Mouse (Mus musculus): ENCODE measurements around the gene Ccdc88b. TPM values are rescaled to one million over a fixed set of nuclear protein-coding genes. Genes with fewer than 3 reads are reported as not detected.
A peak's percentile ranks its signal among the peaks of the same experiment; 100 is the strongest.

The Ccdc88b gene
- polyA plus RNA-seq, 1 experiment = 1.1 TPM

- H3K9ac ChIP-seq (ENCODE audit: low read depth, poor library complexity, severe bottlenecking) = peak within 1 kb of the TSS; percentile 71
- H3K4me1 ChIP-seq (ENCODE audit: control insufficient read depth, insufficient read depth, low read length) = peaks cover 4% of the 10 kb centered on the region
- H3K36me3 ChIP-seq (ENCODE audit: control insufficient read depth, insufficient read depth, low read length, poor library complexity, severe bottlenecking) = no peaks in the 10 kb centered on the region
- H3K27me3 ChIP-seq (ENCODE audit: control insufficient read depth, insufficient read depth, low read length, poor library complexity, severe bottlenecking) = no peaks in the 10 kb centered on the region
- TF ChIP-seq EP300 (IDR thresholded peaks at IDR 0.05; ENCODE audit: insufficient read depth, low read depth, low read length) (no peak), POLR2A (IDR thresholded peaks at IDR 0.05; ENCODE audit: insufficient read depth, low read length) (no peak)
- no peaks in the 10 kb centered on the region for H3K9me3 ChIP-seq (replicated peaks; ENCODE audit: control insufficient read depth, insufficient read depth, low read length, poor library complexity, severe bottlenecking)
- peak within 1 kb of the TSS; percentile 93 for H3K4me3 ChIP-seq (ENCODE audit: low read depth, low read length)
- H3K27ac ChIP-seq (ENCODE audit: insufficient read depth, low read length) = no peak within 1 kb of the TSS
These were observed 17.3 kb downstream of the Ccdc88b start, which contains the start of gene Rps6ka4 for GRCm38 (mm10) chr19:6840475-6841291. Gene Rps6ka4 (minus strand): TSS chr19:6840636.

- Histone ChIP-seq H3K36me3 (ENCODE audit: control insufficient read depth, insufficient read depth, low read length, poor library complexity, severe bottlenecking) (no peaks in the 10 kb centered on the region), H3K27ac (ENCODE audit: insufficient read depth, low read length) (no peak overlapping the region), H3K9me3 (replicated peaks; ENCODE audit: control insufficient read depth, insufficient read depth, low read length, poor library complexity, severe bottlenecking) (no peaks in the 10 kb centered on the region), H3K4me1 (ENCODE audit: control insufficient read depth, insufficient read depth, low read length) (peaks cover 4% of the 10 kb centered on the region), H3K27me3 (ENCODE audit: control insufficient read depth, insufficient read depth, low read length, poor library complexity, severe bottlenecking) (no peaks in the 10 kb centered on the region), H3K4me3 (ENCODE audit: low read depth, low read length) (peak overlapping the region; percentile 93), H3K9ac (ENCODE audit: low read depth, poor library complexity, severe bottlenecking) (peak overlapping the region; percentile 71)
- TF ChIP-seq CTCF (IDR thresholded peaks at IDR 0.05; ENCODE audit: low read depth, low read length) = no peak
- no peak for TF ChIP-seq POLR2A (IDR thresholded peaks at IDR 0.05; ENCODE audit: insufficient read depth, low read length)
These were observed 18.2 kb downstream of the Ccdc88b start for GRCm38 (mm10) chr19:6839615-6840474.

- no peaks in the 10 kb centered on the region for H3K36me3 ChIP-seq (ENCODE audit: control insufficient read depth, insufficient read depth, low read length, poor library complexity, severe bottlenecking)
- H3K27ac ChIP-seq (ENCODE audit: insufficient read depth, low read length) = no peak overlapping the region
- no peak for TF ChIP-seq CTCF (IDR thresholded peaks at IDR 0.05; ENCODE audit: low read depth, low read length)
- no peak for TF ChIP-seq POLR2A (IDR thresholded peaks at IDR 0.05; ENCODE audit: insufficient read depth, low read length)
- TF ChIP-seq EP300 (IDR thresholded peaks at IDR 0.05; ENCODE audit: insufficient read depth, low read depth, low read length) = no peak
- H3K9me3 ChIP-seq (replicated peaks; ENCODE audit: control insufficient read depth, insufficient read depth, low read length, poor library complexity, severe bottlenecking) = no peaks in the 10 kb centered on the region
- peaks cover 2% of the 10 kb centered on the region for H3K4me1 ChIP-seq (ENCODE audit: control insufficient read depth, insufficient read depth, low read length)
- H3K27me3 ChIP-seq (ENCODE audit: control insufficient read depth, insufficient read depth, low read length, poor library complexity, severe bottlenecking) = no peaks in the 10 kb centered on the region; the same call in none of the 2 replicates
- no peak overlapping the region for H3K9ac ChIP-seq (ENCODE audit: low read depth, poor library complexity, severe bottlenecking)
- no peak overlapping the region for H3K4me3 ChIP-seq (ENCODE audit: low read depth, low read length)
These were observed 25.6 kb downstream of the Ccdc88b start for GRCm38 (mm10) chr19:6832363-6832762.

GRCm38 (mm10) chr19:6831331-6831730 is 26.7 kb downstream of the Ccdc88b start:
- H3K4me1 ChIP-seq (ENCODE audit: control insufficient read depth, insufficient read depth, low read length) = peaks cover 2% of the 10 kb centered on the region
- peak overlapping the region; percentile 41 for H3K4me3 ChIP-seq (ENCODE audit: low read depth, low read length)
- H3K9me3 ChIP-seq (replicated peaks; ENCODE audit: control insufficient read depth, insufficient read depth, low read length, poor library complexity, severe bottlenecking) = no peaks in the 10 kb centered on the region
- TF ChIP-seq EP300 (IDR thresholded peaks at IDR 0.05; ENCODE audit: insufficient read depth, low read depth, low read length) = peak; percentile 50; the same call in 1 of the 2 replicates
- no peak for TF ChIP-seq POLR2A (IDR thresholded peaks at IDR 0.05; ENCODE audit: insufficient read depth, low read length)
- TF ChIP-seq CTCF (IDR thresholded peaks at IDR 0.05; ENCODE audit: low read depth, low read length) = no peak
- no peaks in the 10 kb centered on the region; the same call in none of the 2 replicates for H3K27me3 ChIP-seq (ENCODE audit: control insufficient read depth, insufficient read depth, low read length, poor library complexity, severe bottlenecking)
- H3K36me3 ChIP-seq (ENCODE audit: control insufficient read depth, insufficient read depth, low read length, poor library complexity, severe bottlenecking) = no peaks in the 10 kb centered on the region
- H3K9ac ChIP-seq (ENCODE audit: low read depth, poor library complexity, severe bottlenecking) = peak overlapping the region; percentile 4; the same call in 1 of the 2 replicates
- no peak overlapping the region for H3K27ac ChIP-seq (ENCODE audit: insufficient read depth, low read length)

- no peaks in the 10 kb centered on the region for H3K9me3 ChIP-seq (replicated peaks; ENCODE audit: control insufficient read depth, insufficient read depth, low read length, poor library complexity, severe bottlenecking)
- no peak overlapping the region for H3K27ac ChIP-seq (ENCODE audit: insufficient read depth, low read length)
- H3K4me3 ChIP-seq (ENCODE audit: low read depth, low read length) = peak overlapping the region; percentile 41
- H3K9ac ChIP-seq (ENCODE audit: low read depth, poor library complexity, severe bottlenecking) = peak overlapping the region; percentile 22; the same call in 1 of the 2 replicates
- TF ChIP-seq EP300 (IDR thresholded peaks at IDR 0.05; ENCODE audit: insufficient read depth, low read depth, low read length) = no peak
- TF ChIP-seq POLR2A (IDR thresholded peaks at IDR 0.05; ENCODE audit: insufficient read depth, low read length) = no peak
- TF ChIP-seq CTCF (IDR thresholded peaks at IDR 0.05; ENCODE audit: low read depth, low read length) = no peak
- no peaks in the 10 kb centered on the region for H3K36me3 ChIP-seq (ENCODE audit: control insufficient read depth, insufficient read depth, low read length, poor library complexity, severe bottlenecking)
- no peaks in the 10 kb centered on the region; the same call in none of the 2 replicates for H3K27me3 ChIP-seq (ENCODE audit: control insufficient read depth, insufficient read depth, low read length, poor library complexity, severe bottlenecking)
- H3K4me1 ChIP-seq (ENCODE audit: control insufficient read depth, insufficient read depth, low read length) = peaks cover 2% of the 10 kb centered on the region
These were observed 27.3 kb downstream of the Ccdc88b start for GRCm38 (mm10) chr19:6830556-6831316.

Measured in ES-Bruce4 (cell line).